Comparison of ENCODE assay signal across 9 mouse cellular contexts in genomic region chr2:109904171-109904821, GRCm38 (mm10). TPM values are rescaled to one million over a fixed set of nuclear protein-coding genes. Genes with fewer than 3 reads are reported as not detected.
A peak's percentile ranks its signal among the peaks of the same experiment; 100 is the strongest.
DNase-seq lines count a peak whose midpoint lies in the region; ATAC-seq and TF ChIP-seq lines count a peak whose summit lies in the region.
"Had no signal": no experiment of that assay in that cellular context is flagged by ENCODE, and none has a peak within 500 bp of the region (broad histone marks: within the 10 kb centered on the region; RNA-seq: fewer than 3 reads in every experiment).

No protein-coding gene starts in this region.

- no peaks in the 10 kb centered on the region for H3K27me3 ChIP-seq in forebrain, embryonic 11.5 days (ENCODE audit: control insufficient read depth, insufficient read depth, low read length)
- H3K27me3 ChIP-seq in liver, postnatal 0 days (ENCODE audit: insufficient read depth, low read length), result no peaks in the 10 kb centered on the region
- H3K27me3 ChIP-seq in neural tube, embryonic 14.5 days (ENCODE audit: control insufficient read depth, insufficient read depth, low read length), result no peaks in the 10 kb centered on the region
- H3K27me3 ChIP-seq in testis, adult 2 months (ENCODE audit: control insufficient read depth, insufficient read depth, low read length), result no peaks in the 10 kb centered on the region

- peak; percentile 99 for TF ChIP-seq CTCF in liver, postnatal 0 days (IDR thresholded peaks at IDR 0.05; ENCODE audit: low read depth)
- TF ChIP-seq CTCF in testis, adult 2 months (IDR thresholded peaks at IDR 0.05; ENCODE audit: control insufficient read depth, insufficient read depth, insufficient replicate concordance, low read depth, low read length), result peak; percentile 46; the same call in 1 of the 2 replicates

- no peaks in the 10 kb centered on the region for H3K9me3 ChIP-seq in forebrain, embryonic 11.5 days (ENCODE audit: control insufficient read depth, low read length)
- no peaks in the 10 kb centered on the region for H3K9me3 ChIP-seq in liver, postnatal 0 days (ENCODE audit: low read length)
- no peaks in the 10 kb centered on the region for H3K9me3 ChIP-seq in neural tube, embryonic 14.5 days (ENCODE audit: control insufficient read depth, low read length)

- intact Hi-C loops in heart, postnatal 25 days (cut with DNase I), result loop anchor here (1.0 to 5.0 kb wide), 3 partner anchors 158 to 661 kb away; no protein-coding TSS in a partner anchor

- ATAC-seq in forebrain, embryonic 11.5 days (replicated peaks; ENCODE audit: low FRiP score), result peak; percentile 73
- ATAC-seq in liver, postnatal 0 days, result peak; percentile 84
- peak; percentile 75; the same call in 1 of the 2 replicates for ATAC-seq in neural tube, embryonic 14.5 days (ENCODE audit: low read depth)

- H3K4me2 ChIP-seq in forebrain, embryonic 11.5 days (ENCODE audit: low read depth, low read length, severe bottlenecking), result no peak overlapping the region
- no peak overlapping the region for H3K4me2 ChIP-seq in liver, postnatal 0 days (ENCODE audit: low read depth, low read length)
- H3K4me2 ChIP-seq in neural tube, embryonic 14.5 days (ENCODE audit: low read depth, low read length), result no peak overlapping the region

- no peak for TF ChIP-seq EP300 in liver, postnatal 0 days (IDR thresholded peaks at IDR 0.05; ENCODE audit: low read depth)

- no peak overlapping the region for H3K4me3 ChIP-seq in forebrain, embryonic 11.5 days (ENCODE audit: low read depth, low read length)
- H3K4me3 ChIP-seq in liver, postnatal 0 days (ENCODE audit: low read depth, low read length), result no peak overlapping the region
- no peak overlapping the region for H3K4me3 ChIP-seq in neural tube, embryonic 14.5 days (ENCODE audit: low read depth, low read length)
- no peak overlapping the region for H3K4me3 ChIP-seq in testis, adult 2 months (ENCODE audit: control insufficient read depth, low read depth, low read length)
- H3K4me3 ChIP-seq: erythroblast, embryonic 14.5 days had no signal

- no peak for TF ChIP-seq POLR2A in testis, adult 2 months (IDR thresholded peaks at IDR 0.05; ENCODE audit: control insufficient read depth, low read depth, low read length)

- H3K9ac ChIP-seq in forebrain, embryonic 11.5 days (ENCODE audit: low read length), result no peak overlapping the region
- no peak overlapping the region for H3K9ac ChIP-seq in liver, postnatal 0 days (replicated peaks)
- no peak overlapping the region for H3K9ac ChIP-seq in neural tube, embryonic 14.5 days (replicated peaks; ENCODE audit: low read depth, low read length)

- WGBS in forebrain, embryonic 11.5 days, result under 1% methylated on average over 7 of the region's 7 CpGs
- WGBS in large intestine, adult 2 months, result under 1% methylated on average over 7 of the region's 7 CpGs
- WGBS in liver, postnatal 0 days (ENCODE audit: insufficient replicate concordance), result under 1% methylated on average over 7 of the region's 7 CpGs
- under 1% methylated on average over 7 of the region's 7 CpGs for WGBS in neural tube, embryonic 14.5 days

- H3K4me1 ChIP-seq in forebrain, embryonic 11.5 days (replicated peaks; ENCODE audit: control insufficient read depth, insufficient read depth, low read length), result no peaks in the 10 kb centered on the region
- H3K4me1 ChIP-seq in liver, postnatal 0 days (ENCODE audit: insufficient read depth), result no peaks in the 10 kb centered on the region
- H3K4me1 ChIP-seq in neural tube, embryonic 14.5 days (ENCODE audit: control insufficient read depth, insufficient read depth, low read length), result no peaks in the 10 kb centered on the region
- no peaks in the 10 kb centered on the region for H3K4me1 ChIP-seq in testis, adult 2 months (ENCODE audit: control insufficient read depth, insufficient read depth, low read length)

- DNase-seq in CD8-positive naive resting alpha-beta T cell, adult 2 months (ENCODE audit: low read depth in 2 of 2, low spot score in 2 of 2), result peak; percentile 69 to 81
- DNase-seq in brain, embryonic 18.5 days (ENCODE audit: low read depth, low spot score), result peak; percentile 80
- DNase-seq in forebrain, embryonic 11.5 days (ENCODE audit: low spot score), result peak; percentile 87
- peak; percentile 59 for DNase-seq in heart, postnatal 25 days (ENCODE audit: low spot score)
- DNase-seq in large intestine, adult 2 months (ENCODE audit: low read depth, low spot score), result peak; percentile 88
- peak; percentile 86 for DNase-seq in liver, postnatal 0 days

- peaks cover 2% of the 10 kb centered on the region; the same call in 1 of the 2 replicates for H3K36me3 ChIP-seq in forebrain, embryonic 11.5 days (ENCODE audit: control insufficient read depth, insufficient read depth, low read length)
- peaks cover 13% of the 10 kb centered on the region for H3K36me3 ChIP-seq in liver, postnatal 0 days (replicated peaks; ENCODE audit: insufficient read depth, low read length)
- H3K36me3 ChIP-seq in neural tube, embryonic 14.5 days (ENCODE audit: control insufficient read depth, insufficient read depth, low read length), result peaks cover 7% of the 10 kb centered on the region; the same call in 1 of the 2 replicates
- 0 out of 2 replicates have a peak, but pooled peaks cover 1% of the 10 kb centered on the region for H3K36me3 ChIP-seq in testis, adult 2 months (ENCODE audit: control insufficient read depth, insufficient read depth, low read length)

- H3K27ac ChIP-seq in forebrain, embryonic 11.5 days (ENCODE audit: low read depth, low read length), result no peak overlapping the region
- no peak overlapping the region for H3K27ac ChIP-seq in liver, postnatal 0 days (ENCODE audit: low read depth)
- H3K27ac ChIP-seq in neural tube, embryonic 14.5 days (ENCODE audit: low read depth, low read length), result no peak overlapping the region
- no peak overlapping the region for H3K27ac ChIP-seq in testis, adult 2 months (ENCODE audit: control insufficient read depth, insufficient read depth, low read depth, low read length)

RNA-seq across cellular contexts. Expression of gene Lgr4, which starts 13.2 kb away (rescaled TPM):
- 8.6 TPM in 2 replicates for polyA plus RNA-seq in forebrain, embryonic 11.5 days (2014; fragmentation: Nextera tagmentation; extraction: Ambion mirVana)
- 10 to 100 TPM; 26.0 to 28.9 TPM for total RNA-seq in heart, postnatal 25 days (2021)
- 44.2 and 78.8 TPM in 2 replicates for polyA plus RNA-seq in large intestine, adult 2 months (2012; rRNA removed)
- polyA plus RNA-seq in liver, postnatal 0 days (2015; fragmentation: Nextera tagmentation; extraction: Ambion mirVana), result 3.9 and 4.2 TPM in 2 replicates
- polyA plus RNA-seq in neural tube, embryonic 14.5 days (2014; fragmentation: Nextera tagmentation; extraction: Ambion mirVana), result 10.8 and 12.7 TPM in 2 replicates
- polyA plus RNA-seq in testis, adult 2 months (2012; rRNA removed), result 3.6 and 4.3 TPM in 2 replicates

RNA-seq across cellular contexts. Expression of gene Lin7c, which starts 13.6 kb away (rescaled TPM):
- polyA plus RNA-seq in forebrain, embryonic 11.5 days (2014; fragmentation: Nextera tagmentation; extraction: Ambion mirVana), result 118 and 126 TPM in 2 replicates
- total RNA-seq in heart, postnatal 25 days (2021), result 10 to 100 TPM; 41.6 to 43.3 TPM
- 8.0 and 9.6 TPM in 2 replicates for polyA plus RNA-seq in large intestine, adult 2 months (2012; rRNA removed)
- 16.2 and 17.5 TPM in 2 replicates for polyA plus RNA-seq in liver, postnatal 0 days (2015; fragmentation: Nextera tagmentation; extraction: Ambion mirVana)
- polyA plus RNA-seq in neural tube, embryonic 14.5 days (2014; fragmentation: Nextera tagmentation; extraction: Ambion mirVana), result 230 and 238 TPM in 2 replicates
- polyA plus RNA-seq in testis, adult 2 months (2012; rRNA removed), result 7.7 and 7.9 TPM in 2 replicates
